Mouse (Mus musculus) B cell, adult 62 days (primary cell): ENCODE data around the gene Spag16. TPM values are rescaled to one million over a fixed set of nuclear protein-coding genes. Genes with fewer than 3 reads are reported as not detected.

Experiments used
- total RNA-seq: library from RNA; stranded (reverse); gene quantifications from 4 replicates; pipeline ENCODE4 v1.2.4, GENCODE M21; 2023

The Spag16 gene
- not detected in 4 replicates for total RNA-seq

DNA sequence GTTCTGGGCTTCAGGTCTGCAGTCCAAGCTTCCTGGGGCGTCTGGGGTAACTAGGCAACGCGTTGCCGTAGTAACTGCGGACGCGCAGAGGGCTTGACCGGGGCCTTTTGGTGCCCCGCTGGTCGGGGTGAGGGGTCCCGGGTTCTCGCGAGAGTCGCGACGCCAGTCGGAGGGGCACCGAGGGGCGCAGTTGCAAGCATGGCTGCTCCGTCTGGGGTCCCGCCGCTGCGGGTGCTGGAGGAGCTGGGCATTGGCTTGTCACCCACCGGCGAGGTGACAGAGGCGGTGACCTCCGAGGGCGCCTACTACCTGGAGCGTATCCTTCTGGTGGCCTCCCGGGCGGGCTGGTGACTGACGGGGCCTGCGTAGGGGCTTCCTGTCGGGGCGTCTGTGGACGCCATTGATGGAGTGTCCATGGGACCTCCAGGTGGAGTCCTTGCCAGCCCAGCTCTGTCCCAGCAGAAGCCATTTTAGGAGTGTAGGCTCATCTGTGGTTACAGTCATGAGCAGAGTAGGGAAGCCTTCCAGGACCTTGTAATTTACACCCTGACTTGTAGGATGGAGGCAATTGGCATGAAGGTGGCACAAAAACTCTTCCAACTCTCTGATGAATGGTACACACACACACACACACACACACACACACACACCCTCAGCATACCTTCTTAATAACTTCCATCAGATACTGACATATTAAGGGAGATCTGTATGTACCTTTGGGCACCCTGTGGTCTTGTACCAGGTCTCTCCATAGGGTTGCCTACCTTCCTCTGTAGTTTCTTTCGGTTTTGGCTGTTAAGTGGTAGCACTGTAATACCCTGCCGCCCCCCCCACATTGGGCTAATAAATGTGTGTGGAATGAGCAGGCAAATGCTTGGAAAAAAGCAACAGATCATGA, at the start of gene Spag16:
Gene Spag16, plus strand, starts transcription at position 165 of the 898 bp plus-strand sequence.

DNA sequence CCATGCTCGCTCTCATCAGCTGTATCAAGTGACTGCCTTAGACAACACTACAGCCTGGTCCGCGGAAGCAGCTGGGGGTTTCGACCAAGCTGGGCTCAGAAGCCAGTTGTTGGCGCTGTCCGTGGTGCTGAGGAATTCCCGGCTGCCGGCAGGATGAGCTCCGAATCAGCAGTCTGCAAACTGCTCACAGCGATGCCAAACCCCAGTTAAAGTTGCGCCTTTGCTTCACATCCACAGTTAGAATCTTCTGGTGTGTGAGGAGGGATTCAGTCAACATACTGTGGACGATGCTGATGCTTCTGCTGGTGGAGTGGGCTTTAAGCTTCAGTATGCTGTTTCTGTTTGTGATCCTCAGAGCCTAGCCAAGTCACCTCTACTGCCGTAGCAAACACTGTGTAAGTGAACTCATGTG, 898.9 kb downstream of the Spag16 start, which contains the start of gene Vwc2l:
Gene Vwc2l, plus strand, starts transcription at position 61 of the 412 bp plus-strand sequence.

Other genes starting within 250 kb of the Spag16 start
- gene Ikzf2, start 139.7 kb upstream of the Spag16 start, total RNA-seq: 0.23 to 2.1 TPM (median 0.42 TPM) in 4 replicates